Mouse (Mus musculus): ENCODE results near the gene Aif1.
A peak's percentile ranks its signal among the peaks of the same experiment; 100 is the strongest.

Gene Aif1

DNA sequence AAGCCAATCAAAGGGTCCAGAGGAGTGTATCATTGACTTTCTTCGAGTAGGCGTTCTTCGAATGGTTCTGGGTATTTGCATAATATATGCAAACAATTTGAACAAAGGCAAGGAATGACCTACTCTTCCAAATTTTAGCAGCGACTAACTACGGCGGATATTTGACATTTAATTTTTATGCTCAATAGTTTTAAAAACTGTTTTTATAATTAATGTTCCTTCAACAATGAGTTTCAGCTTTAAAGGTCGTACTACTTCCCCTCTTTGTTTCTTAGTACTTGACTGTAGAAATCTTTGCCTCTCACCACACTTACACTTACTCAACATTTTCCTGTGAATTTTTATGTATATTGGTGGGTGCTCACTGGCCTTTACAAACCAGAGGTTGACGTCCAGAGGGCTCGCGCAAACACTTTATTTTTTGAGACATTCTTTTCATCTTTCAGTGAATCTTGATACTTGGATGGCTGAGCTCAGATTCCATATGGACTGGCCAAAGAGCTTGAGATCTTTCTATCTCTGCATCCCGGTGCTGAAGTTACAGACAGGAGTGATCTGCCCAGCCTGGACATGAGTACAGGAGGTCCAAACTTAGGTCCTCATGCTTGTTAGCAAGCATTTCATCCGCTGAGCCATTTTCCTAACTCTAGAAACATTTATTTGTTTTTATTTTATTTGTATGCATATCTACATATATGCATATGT, 10.3 kb downstream of the Aif1 start:
- no peak for DNase-seq

DNA sequence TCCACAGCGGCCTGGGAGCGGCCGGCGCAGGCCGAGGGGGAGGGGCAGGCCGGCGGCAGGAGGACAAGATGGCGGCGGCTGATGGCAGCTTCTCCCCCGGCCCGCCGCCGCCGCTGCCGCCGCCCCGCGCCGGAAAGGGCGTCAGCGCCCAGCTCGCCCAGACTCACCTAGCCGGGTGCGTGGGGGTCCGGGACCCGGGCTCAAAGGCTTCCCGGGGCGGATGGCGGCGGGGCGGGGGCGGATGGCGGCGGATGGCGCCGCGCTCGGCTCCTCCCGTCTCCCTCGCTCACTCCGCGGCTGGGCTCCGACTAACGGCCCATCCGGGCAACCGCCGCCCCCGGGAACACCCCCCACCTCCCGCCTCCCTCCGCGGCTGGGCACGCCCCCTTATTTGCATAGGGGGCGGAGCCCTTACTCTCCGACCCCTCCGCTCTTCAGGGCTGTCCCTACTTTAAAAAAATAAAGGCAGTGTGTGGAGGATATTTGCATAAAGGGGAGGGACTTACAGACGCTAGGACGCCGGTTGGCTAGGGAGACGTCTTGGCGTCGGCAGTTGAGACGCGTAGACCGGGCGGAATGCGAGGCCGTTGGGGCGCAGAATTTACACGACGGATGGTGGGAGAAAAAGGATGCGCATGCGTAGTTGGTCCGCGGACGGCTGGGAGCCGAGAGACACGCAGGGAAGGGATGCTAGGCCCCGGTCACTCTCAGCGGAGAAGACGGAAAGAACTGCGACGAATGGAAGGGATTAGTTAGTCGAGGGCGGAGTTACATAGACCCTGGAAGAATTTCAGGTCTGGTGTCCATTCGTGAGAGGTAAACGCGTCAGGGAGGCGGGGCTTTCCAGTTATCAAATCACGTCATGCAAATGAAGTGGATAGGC, 11.1 kb downstream of the Aif1 start, which contains the start of gene Prrc2a:
Prrc2a (minus strand) TSS at position 330 of the 883 bp plus-strand sequence.
- peak; percentile 99 for DNase-seq

DNA sequence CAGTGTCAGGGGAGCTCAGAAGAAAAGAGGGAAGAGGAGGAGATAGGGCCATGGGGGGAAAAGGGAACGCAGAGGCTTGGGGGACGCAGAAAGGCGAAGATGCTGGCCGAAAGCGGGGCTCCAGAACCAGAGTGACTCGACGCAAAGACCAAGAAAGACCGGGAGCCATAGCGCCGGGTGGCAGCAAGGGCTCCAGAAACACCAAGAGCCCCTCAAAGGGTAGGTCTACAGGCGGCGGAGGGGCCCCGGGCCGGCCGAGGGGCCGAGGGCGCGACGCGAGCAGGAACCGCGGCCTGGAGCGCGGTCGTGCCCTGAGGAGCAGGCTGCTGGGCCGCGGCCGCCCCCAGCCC, 11.7 kb downstream of the Aif1 start:
- no peak for DNase-seq

DNA sequence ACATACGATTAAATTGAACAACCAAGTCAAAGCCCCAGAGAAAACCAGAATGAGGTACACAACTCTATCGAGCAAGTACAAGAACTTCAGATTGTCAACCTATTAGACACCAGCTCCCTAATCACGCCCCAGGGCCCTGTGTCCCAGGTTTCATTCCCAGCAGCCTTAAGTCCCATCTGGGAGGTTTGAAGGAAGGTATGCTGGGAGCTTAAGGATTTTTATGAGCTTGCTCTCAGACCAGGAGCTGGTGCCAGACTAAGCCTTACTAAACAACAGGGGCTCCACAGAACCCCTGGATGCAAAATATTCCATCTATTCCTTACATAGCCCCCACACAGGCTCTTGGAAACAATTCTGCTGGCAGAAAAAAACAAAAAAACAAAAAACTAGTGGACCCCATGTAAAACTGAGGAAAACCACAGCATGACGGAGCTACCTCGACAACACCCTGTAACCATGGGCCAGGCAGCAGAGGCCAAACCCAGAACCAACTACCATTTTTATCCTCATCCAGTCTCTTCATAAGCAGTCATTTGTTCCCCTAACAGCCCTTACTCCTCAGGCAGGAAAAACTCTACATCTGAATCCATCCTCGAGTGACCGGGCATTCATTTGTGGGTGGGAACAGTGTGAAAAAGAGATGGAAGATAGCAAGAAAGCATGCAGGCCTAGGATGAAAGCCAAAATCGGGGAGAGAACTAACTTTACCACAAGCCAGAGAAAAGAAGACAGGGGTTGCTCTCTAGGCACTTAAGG, 12.4 kb downstream of the Aif1 start:
- DNase-seq: no peak

GRCm38 (mm10) chr17:35162730-35163129, 13.1 kb downstream of the Aif1 start:
- peak; percentile 51 to 62 for DNase-seq

GRCm38 (mm10) chr17:35162121-35162520, 13.7 kb downstream of the Aif1 start:
- no peak for DNase-seq

DNA sequence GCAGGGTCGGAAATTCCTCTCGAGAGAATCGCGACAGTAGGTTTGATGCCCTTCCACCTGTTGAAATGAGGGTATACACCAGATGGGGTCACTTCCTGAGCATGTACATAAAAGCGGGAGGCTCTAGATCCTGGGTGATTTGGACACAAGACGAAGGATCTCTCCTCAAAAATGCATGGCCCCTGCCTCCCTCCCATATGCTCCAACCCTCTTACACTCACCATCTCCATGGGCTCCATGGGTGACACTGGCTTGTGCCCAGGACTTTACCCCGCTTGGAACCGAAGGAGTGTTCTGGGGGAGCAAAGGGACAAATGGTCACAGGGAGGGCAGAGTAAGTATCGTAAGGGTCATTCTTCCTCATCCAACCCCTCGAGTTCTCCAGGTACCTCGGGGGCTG, 14.4 kb downstream of the Aif1 start:
- no peak for DNase-seq

DNA sequence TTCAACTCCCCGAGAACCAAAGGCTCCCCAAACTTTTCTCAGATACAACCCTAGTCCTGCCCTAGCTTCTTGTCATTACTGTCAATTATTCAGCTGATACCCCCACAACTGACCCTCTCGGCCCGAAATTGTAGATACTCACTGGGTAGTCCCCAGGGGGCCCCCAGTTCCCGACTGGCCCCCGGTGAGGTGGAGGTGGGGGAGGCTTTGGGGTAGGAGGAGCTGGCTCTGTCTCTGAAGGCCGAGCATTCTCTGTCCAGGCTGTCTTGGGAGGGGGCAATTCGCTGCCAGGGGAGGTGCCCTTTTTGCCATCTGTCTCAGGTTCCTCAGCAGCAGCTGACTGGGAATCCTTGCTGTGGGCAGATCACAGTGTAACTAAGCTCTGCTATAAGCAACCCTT, 16.2 kb downstream of the Aif1 start:
- DNase-seq: no peak

GRCm38 (mm10) chr17:35158850-35159593, 16.8 kb downstream of the Aif1 start:
- no peak for DNase-seq

GRCm38 (mm10) chr17:35157661-35158175, 18.1 kb downstream of the Aif1 start:
- DNase-seq: no peak

DNA sequence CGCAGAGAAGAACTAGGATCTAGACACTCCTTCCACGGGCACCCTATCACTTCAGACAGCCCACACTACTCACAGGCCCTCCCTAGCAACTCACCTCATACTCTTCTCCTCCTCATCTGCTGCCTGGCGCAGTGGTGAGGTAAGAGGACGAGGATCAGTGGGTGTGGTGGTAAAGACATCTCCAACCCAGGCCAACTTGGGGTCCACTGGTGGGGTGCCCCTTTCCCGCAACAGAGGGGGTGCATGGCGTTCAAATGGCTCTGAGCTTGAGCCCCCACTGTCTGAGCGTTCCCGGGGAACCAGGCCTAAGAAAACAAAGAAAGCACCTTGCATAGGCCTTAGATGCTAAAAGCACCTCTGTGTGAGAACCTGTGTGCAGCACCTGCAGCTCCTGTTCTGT, 18.6 kb downstream of the Aif1 start:
- no peak for DNase-seq

DNA sequence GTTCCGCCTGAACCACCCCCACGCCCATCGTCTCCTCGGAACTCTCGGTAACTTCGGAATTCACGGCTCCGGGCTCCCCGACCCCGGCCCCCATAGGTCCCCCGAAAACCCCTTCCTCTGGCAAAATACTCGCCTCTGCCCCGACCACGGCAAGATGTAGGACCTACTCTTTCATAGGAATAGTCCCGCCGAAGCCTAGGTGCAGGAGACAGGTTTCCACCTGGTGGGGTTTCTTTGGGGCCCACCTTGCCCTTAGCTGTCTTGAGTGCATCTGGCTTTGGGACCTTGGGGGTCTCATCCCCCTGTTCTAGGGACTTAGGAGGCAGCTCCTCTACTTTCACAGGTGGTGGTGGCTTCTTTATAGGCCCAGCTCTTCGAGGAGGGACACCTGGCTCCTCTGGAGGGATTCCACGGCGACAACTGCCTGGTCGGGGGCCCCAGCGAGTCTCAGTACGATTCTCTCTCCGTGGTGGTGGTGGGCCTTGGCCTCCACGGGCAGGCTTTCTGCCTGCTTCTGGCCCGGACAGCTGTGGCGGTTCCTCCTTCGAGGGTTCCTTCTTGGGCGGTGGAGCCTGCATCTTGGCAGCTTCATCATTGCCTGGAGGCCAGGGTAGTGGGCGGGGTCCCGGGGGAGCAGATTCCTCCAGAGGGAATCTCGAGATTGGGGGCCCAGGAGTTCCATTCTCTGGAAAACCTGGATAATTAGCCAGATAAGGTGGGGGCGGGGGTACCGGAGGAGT, 19.2 kb downstream of the Aif1 start:
- DNase-seq: no peak

DNA sequence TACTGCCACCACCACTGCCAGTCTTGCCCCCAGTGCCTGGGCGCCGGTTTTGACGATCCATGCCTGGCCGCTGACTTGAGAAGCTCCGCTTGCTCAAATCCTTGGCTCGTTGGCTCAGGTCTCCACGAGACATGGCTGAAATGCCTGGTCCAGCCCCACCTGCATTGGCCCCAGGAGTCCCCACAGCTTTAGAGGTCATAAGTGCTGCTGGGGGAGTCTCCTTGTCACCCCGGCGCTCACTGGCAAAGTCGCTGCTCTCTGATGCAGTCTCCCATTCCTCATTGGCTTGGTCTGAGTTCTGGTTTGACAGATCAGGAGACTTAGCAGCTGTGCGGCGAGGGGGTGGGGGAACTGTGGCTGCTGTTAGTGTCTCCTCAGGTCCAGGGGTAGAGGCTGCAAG, 20.4 kb downstream of the Aif1 start:
- DNase-seq: no peak

DNA sequence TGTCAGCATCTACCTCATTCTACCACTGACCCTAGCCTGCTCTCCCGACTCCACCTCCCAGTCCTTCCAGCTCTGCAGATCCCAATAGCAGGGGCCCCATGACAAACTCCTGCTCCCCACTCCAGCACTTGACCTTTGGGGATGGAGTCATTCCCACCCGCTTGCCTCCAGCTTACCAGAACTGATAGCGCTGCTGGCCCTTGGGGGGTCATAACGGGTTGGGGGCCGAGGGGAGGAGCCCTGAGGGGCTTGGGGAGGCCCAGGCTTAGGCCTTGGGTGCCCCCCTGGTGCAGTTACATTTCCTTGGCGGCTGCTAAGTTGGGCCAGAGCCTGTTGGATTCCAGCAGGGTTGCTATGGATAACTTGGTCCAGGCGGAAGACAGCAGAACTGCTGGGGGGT, 21.3 kb downstream of the Aif1 start:
- no peak for DNase-seq

DNA sequence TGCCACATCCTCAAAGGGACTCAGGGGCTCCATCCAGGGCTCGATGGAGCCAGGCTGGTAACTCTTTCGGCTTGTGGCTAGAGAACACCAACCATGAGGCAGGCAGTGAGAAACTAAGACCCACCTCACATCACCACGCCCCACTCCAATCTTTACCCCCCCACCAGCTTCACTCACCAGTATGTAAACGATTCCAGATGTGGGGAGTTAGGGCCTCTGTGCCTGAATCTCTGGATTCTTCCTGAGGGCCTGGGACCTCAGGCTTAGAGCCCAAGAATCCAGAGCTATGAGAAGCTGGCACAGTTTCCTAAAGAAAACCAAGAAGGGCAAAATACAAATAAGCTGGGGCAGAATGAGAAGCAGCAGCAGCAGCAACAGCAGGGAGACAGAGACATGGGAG, 21.9 kb downstream of the Aif1 start:
- no peak for DNase-seq

- no peak for DNase-seq
Observed at GRCm38 (mm10) chr17:35153077-35153476, 22.8 kb downstream of the Aif1 start.

GRCm38 (mm10) chr17:35152121-35152520, 23.7 kb downstream of the Aif1 start:
- no peak for DNase-seq

DNA sequence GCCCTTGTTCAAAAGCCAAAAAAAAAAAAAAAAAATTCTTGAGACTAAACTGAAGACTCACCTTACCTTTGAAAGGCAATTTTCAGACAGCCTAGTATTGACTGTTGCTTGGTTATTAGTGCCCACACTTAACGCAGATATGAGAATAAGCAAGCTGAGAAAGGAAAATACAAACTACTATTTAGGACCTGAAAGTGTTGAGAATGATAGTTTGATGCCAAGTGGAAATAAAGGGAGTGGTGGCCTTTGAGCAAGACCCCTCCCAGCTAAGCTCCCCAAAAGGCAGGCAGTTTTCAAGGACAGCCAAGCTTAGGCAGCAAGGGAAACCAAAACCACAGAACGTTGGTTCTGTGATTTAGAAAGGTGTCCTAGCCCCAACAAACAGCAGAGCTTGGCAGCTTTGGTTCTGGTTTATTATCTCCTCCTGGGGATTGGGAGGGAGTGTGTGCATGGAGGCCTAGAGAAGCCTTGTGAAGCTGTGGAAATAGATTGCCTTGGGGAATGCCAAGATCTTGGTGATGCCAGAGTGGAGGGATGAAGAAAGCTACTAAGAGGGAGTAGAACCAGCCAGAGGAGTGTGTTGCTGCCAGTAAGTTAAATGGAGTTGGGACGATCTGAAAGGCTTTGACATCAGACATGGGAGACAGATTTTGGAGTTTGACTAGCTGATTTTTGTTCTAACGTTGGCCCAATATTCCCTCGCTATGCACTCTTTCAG, 27.8 kb downstream of the Aif1 start:
- no peak for DNase-seq

GRCm38 (mm10) chr17:35147348-35147747, 28.5 kb downstream of the Aif1 start:
- no peak for DNase-seq

GRCm38 (mm10) chr17:35146139-35146538, 29.7 kb downstream of the Aif1 start:
- DNase-seq: no peak

- no peak for DNase-seq
Observed at GRCm38 (mm10) chr17:35141971-35142370, 33.9 kb downstream of the Aif1 start.
